Mouse (Mus musculus): ENCODE results near the gene Hacd2. TPM values are rescaled to one million over a fixed set of nuclear protein-coding genes. Genes with fewer than 3 reads are reported as not detected.

Gene Hacd2
- polyA plus RNA-seq, 1 experiment from 2014 or later, result 10.6 TPM

DNA sequence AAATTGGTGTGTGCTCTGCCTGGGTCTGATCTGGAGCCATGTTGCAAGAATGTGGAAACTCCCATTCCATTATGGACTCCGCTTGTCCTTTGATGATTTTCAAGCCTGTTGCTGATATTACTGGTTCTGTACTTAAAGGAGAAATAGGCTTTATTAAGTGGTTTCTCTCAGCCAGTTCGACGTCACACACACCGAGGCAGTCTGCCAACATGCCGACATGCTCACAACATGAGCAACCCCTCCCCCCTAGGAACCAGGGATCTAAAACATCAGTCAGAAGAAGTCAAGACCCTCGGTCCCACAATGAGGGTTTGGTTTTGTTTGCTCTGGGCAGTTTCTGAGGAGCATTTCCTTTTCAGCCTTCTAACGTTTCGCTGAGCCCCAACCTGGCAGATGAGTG, 86.9 kb downstream of the Hacd2 start:
- H3K27ac ChIP-seq, result no peak overlapping the region
- 86% methylated on average over 8 of the region's 8 CpGs for WGBS (ENCODE audit: missing documents)
- H3K4me3 ChIP-seq (ENCODE audit: inconsistent target), result no peak overlapping the region
- 0 out of 2 replicates have a peak, but pooled peaks cover 7% of the 10 kb centered on the region for H3K36me3 ChIP-seq (ENCODE audit: inconsistent target)
- no peaks in the 10 kb centered on the region for H3K79me2 ChIP-seq (ENCODE audit: inconsistent target)

DNA sequence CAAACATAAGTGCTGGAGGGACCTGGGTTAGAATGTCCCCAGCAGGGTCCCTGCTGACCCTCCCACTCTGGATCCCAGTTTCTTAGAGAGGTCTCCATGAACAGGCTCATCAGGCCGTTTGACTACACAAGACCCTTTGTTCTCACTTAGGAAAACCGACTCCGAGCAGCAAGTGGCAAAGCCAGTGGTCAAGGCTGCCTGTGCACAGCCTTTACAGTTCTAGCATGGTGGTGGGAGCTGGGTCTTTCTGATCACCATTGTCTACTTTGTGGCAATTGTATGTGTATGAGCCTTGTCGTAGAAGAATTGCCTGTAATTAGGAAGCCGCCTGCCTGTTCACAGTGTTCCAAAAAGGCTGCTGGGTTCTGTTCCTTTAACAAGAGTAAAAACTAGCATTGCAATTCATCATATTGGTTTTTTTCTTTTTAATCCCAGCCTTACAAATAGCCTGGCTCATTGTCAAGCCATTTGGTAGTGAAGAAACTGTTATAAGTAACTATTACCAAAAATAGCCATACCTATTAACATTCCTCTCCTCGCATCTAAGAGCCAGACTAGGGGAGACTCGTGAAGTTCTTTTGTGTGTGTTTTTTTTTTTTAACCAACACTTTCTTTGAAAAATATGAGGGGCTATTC, 87.5 kb downstream of the Hacd2 start:
- Histone ChIP-seq H3K36me3 (ENCODE audit: inconsistent target) (0 out of 2 replicates have a peak, but pooled peaks cover 7% of the 10 kb centered on the region), H3K27ac (no peak overlapping the region), H3K4me3 (ENCODE audit: inconsistent target) (no peak overlapping the region), H3K79me2 (ENCODE audit: inconsistent target) (no peaks in the 10 kb centered on the region)
- 91% methylated on average over 6 of the region's 7 CpGs for WGBS (ENCODE audit: missing documents)

DNA sequence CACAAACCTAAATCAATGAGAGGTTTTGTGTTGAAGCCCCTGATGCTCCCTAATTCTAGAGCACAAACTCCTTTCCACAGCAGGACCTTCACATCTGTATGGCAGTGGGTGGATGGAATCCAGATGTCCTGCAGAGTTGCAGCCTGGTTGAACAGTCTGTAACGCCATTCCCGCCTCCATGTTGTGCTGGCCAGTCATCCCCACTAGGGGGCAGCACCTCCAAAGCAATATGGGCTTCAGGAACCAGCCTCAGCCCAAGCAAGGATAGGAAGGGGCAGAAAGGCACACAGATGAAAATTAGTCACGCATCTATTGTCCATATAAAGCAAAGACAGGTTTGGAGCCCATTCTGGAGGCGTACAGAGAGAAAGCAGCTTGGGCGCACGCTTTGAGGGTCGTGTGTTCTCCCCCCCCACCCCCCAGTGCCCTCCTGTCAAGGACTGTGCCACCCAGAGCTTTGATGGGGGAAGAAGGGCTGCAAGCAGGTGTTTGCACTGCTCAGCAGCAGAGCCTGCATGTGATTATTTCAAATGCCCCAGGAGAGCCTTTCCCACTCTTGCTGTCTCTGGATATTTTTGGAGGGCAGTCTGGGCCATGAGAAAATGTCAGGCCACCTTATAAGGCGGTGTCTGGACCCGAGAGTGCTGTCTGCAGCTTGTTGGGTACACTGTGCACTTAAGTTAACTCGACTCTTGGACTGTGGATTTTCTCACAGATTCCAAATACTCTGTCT, 88.3 kb downstream of the Hacd2 start:
- Histone ChIP-seq H3K36me3 (ENCODE audit: inconsistent target) (0 out of 2 replicates have a peak, but pooled peaks cover 7% of the 10 kb centered on the region), H3K79me2 (ENCODE audit: inconsistent target) (no peaks in the 10 kb centered on the region), H3K4me3 (ENCODE audit: inconsistent target) (no peak overlapping the region), H3K27ac (no peak overlapping the region)
- 46% methylated on average over 10 of the region's 10 CpGs for WGBS (ENCODE audit: missing documents)

DNA sequence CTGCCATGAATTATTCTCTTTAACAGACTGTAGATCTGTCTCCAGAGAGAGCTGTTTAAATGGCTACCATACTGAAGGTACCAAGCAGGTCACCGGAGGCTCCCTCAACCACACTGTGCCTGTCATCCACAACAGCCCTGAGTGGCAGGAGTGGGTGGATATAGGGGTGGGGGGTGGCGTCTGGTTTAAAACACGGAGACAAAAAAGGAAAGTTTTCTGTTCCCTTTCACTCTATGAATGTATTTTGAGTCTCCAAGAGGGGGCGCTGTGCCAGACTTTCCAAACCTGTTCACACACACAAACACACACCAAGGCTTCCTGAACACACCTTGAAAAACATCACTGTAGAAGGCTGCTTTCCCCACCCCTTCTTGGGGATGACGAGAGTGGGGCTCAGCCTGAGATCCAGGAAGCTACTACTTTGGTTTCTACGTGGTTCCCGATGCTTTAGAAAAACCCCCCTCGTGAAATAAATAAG, 89.0 kb downstream of the Hacd2 start:
- Histone ChIP-seq H3K27ac (no peak overlapping the region), H3K79me2 (ENCODE audit: inconsistent target) (no peaks in the 10 kb centered on the region), H3K36me3 (ENCODE audit: inconsistent target) (0 out of 2 replicates have a peak, but pooled peaks cover 7% of the 10 kb centered on the region), H3K4me3 (ENCODE audit: inconsistent target) (no peak overlapping the region)
- WGBS (ENCODE audit: missing documents), result 70% methylated on average over 7 of the region's 8 CpGs

DNA sequence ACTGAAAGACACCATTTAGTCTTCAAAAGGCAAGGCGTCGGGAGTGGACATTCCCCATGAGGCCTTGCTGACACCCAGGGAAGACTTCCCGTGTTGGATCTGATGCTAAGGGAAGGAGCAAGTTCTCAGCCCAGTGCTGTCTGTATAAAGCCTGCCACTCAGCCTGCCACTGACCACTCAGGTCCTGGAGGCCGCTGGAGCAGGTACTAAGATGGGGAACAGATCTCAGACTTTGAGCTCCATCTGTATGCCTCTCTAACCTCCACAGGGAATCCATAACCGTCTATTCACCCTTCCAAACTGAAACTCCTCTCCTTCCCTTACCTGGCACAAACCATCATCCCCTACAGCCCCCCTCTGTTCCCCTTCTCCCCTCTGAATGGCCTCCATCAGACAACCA, 91.3 kb downstream of the Hacd2 start:
- no peak overlapping the region for H3K27ac ChIP-seq
- no peak overlapping the region for H3K4me3 ChIP-seq (ENCODE audit: inconsistent target)
- WGBS (ENCODE audit: missing documents), result 91% methylated on average over 5 of the region's 5 CpGs
- H3K36me3 ChIP-seq (ENCODE audit: inconsistent target), result no peaks in the 10 kb centered on the region
- no peaks in the 10 kb centered on the region for H3K79me2 ChIP-seq (ENCODE audit: inconsistent target)

DNA sequence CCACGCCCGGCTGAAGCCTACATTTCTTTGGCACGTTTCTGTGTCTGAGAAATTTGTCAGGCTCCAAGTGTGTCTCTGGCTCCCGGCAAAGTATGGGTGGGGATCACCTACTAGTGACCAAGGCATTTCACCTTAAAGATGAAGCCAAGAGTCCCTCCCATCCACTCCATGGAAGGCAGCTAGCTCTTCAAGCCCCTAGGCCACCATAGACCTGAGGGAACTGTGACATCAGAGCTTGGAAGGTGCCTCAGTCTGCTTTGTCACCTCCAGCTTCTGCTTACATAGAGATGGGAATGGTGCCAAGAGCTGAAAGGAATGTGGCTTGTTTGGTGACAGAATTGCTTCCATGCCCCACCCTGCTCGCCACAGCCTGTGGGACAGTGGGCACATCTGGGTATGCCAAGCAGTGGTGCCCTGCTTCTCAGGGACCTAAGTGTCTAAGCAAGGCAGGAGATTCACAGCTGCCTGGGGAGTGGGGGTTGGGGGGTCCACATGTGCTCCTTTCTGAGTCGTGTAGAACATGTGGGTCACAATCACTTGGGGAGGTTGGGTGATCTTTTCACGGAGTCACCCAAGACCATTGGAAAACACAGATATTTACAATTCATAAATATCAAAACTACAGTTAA, 94.2 kb downstream of the Hacd2 start:
- Histone ChIP-seq H3K79me2 (ENCODE audit: inconsistent target) (no peaks in the 10 kb centered on the region), H3K4me3 (ENCODE audit: inconsistent target) (no peak overlapping the region), H3K36me3 (ENCODE audit: inconsistent target) (no peaks in the 10 kb centered on the region), H3K27ac (no peak overlapping the region)
- WGBS (ENCODE audit: missing documents), result 78% methylated on average over 7 of the region's 7 CpGs

DNA sequence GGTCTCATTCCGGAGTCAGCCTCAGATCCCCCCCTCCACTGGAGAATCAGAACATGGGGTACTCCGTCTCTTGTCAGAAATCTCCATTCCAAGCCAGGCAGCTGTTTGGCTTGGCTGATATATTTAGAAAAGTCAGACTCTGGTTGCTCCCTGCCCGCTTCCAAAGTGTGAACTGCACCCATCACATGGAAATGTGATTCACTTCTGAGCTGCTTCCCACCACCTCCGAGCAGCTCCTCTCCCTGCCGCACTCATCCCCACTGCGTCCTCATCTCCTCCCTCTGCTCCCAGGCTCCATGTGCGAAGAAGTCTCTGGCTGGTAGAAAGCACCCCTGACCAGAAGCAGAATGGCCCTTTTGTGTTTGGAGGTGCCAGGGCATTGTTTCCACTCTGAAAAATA, 95.2 kb downstream of the Hacd2 start:
- H3K36me3 ChIP-seq (ENCODE audit: inconsistent target), result no peaks in the 10 kb centered on the region
- 86% methylated on average over 7 of the region's 7 CpGs for WGBS (ENCODE audit: missing documents)
- no peaks in the 10 kb centered on the region for H3K79me2 ChIP-seq (ENCODE audit: inconsistent target)
- H3K27ac ChIP-seq, result no peak overlapping the region
- H3K4me3 ChIP-seq (ENCODE audit: inconsistent target), result no peak overlapping the region

DNA sequence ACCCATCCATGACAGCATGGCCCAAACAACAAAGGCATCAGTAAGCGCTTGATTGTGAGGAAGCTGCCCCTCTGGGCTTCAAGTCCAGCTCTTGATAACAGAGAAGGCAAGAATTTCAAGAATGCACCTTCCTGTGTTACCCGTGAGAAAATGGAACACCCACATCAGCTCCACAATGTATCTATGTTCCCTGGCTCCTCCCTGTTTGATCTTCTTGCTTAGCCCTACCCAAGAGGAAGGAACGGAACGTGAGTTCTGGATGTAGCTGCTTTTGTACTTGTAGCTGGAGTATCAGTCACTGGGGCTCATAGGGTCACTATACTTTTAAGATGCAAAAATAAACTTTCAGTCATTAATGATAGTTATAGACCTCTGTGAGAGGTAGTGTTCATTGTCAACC, 98.4 kb downstream of the Hacd2 start:
- Histone ChIP-seq H3K79me2 (ENCODE audit: inconsistent target) (no peaks in the 10 kb centered on the region), H3K36me3 (ENCODE audit: inconsistent target) (no peaks in the 10 kb centered on the region), H3K27ac (no peak overlapping the region), H3K4me3 (ENCODE audit: inconsistent target) (no peak overlapping the region)
- WGBS (ENCODE audit: missing documents), result 86% methylated on average over 4 of the region's 4 CpGs

DNA sequence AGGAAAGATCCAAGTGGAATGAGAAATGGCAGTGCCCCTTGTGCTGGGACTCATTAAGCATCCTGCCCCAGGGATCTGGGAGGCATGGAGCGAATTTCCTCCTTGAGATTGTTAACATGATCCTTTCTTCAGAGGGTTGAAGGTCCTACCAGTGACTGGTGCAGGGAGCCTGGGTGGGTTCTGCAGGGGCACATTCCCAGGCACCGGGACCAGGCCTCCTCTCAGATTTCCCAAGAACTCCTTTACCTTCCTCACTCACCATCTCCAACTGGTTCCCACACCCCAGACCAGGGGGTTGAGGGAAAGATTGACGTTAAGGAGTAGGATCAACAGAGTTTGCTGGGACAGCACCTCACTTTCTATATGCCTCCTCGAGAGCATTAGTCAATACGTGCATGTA, 105.0 kb downstream of the Hacd2 start:
- H3K4me3 ChIP-seq (ENCODE audit: inconsistent target), result no peak overlapping the region
- no peaks in the 10 kb centered on the region for H3K79me2 ChIP-seq (ENCODE audit: inconsistent target)
- no peaks in the 10 kb centered on the region for H3K36me3 ChIP-seq (ENCODE audit: inconsistent target)
- H3K27ac ChIP-seq, result no peak overlapping the region
- 87% methylated on average over 5 of the region's 5 CpGs for WGBS (ENCODE audit: missing documents)

DNA sequence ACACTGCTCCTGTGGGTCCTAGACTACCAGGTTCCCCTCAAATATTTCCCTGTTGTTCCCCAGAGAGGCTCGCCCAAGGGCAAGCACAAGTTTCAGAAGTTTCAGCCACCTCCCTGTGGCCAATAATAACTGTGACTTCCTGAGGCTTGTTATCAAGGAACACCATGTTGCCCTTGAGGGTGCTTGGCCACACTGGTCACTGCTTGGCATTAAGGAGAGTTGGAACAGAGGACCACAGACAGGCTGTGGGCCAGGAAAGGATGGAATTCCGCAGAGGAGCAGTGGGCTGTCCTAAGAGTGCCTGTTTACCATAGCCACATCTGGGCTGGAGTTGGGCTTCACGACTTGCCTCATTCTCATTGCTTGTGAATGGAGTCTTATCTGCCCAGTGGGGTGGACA, 107.9 kb downstream of the Hacd2 start:
- no peak overlapping the region for H3K27ac ChIP-seq
- no peaks in the 10 kb centered on the region for H3K36me3 ChIP-seq (ENCODE audit: inconsistent target)
- WGBS (ENCODE audit: missing documents), result 80% methylated on average over 3 of the region's 3 CpGs
- no peaks in the 10 kb centered on the region for H3K79me2 ChIP-seq (ENCODE audit: inconsistent target)
- H3K4me3 ChIP-seq (ENCODE audit: inconsistent target), result no peak overlapping the region

DNA sequence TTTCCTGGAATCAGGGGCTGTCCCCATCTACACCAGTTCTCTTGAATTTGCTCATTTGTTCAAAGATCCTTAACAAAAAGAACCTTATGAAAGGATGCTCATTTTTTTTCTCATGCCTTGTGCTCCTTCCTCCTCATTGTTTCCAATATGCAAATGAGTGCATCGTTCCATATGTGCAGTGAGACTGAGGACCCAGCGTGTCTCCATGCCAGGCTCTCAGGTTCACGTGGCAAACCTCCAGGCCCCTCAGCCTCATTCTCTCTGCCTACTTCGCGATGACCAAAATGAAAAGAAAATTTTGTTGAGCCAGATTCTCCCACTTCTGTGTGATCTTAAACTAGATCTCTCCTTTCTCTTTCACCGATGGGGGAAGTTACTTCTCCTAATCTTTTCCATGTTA, 117.2 kb downstream of the Hacd2 start:
- H3K79me2 ChIP-seq (ENCODE audit: inconsistent target), result no peaks in the 10 kb centered on the region
- no peak overlapping the region for H3K4me3 ChIP-seq (ENCODE audit: inconsistent target)
- H3K36me3 ChIP-seq (ENCODE audit: inconsistent target), result no peaks in the 10 kb centered on the region
- no peak overlapping the region for H3K27ac ChIP-seq
- 88% methylated on average over 6 of the region's 6 CpGs for WGBS (ENCODE audit: missing documents)

DNA sequence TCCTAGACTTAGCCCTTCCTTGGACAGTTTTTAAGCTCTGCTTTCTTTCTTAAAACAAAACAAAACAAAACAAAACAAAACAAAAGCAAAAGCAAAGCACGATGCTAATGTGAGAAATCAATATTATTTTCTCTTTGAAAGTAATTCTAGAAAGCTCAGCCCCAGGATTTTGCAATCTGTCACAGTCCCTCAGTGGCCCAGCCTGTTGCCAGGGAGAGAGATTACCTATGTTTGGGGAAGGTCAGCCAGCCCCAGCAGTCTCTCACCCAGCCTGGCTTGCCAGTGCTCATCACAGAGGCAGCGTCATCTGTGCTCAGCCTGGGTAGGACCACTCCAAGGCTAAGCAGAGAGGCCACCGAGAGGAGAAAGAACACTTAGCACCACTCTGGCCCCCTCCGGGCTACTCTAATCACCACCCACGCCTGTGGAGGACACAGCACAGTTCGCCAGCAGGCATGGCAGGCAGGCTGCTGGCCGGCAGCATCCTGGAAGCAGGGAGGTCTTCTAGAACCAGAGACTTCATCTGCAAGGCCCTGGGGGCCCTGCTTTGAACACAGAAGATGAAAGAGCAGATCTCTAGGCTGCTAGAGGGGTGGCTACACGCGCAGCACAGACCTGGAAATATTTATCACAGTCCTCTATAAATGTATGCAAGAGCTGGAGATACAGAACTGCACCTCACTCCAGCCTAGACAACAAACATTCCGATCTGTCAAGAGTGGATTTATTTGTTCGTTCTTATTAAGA, 117.8 kb downstream of the Hacd2 start:
- 71% methylated on average over 11 of the region's 11 CpGs for WGBS (ENCODE audit: missing documents)
- Histone ChIP-seq H3K36me3 (ENCODE audit: inconsistent target) (no peaks in the 10 kb centered on the region), H3K4me3 (ENCODE audit: inconsistent target) (no peak overlapping the region), H3K27ac (no peak overlapping the region), H3K79me2 (ENCODE audit: inconsistent target) (no peaks in the 10 kb centered on the region)

DNA sequence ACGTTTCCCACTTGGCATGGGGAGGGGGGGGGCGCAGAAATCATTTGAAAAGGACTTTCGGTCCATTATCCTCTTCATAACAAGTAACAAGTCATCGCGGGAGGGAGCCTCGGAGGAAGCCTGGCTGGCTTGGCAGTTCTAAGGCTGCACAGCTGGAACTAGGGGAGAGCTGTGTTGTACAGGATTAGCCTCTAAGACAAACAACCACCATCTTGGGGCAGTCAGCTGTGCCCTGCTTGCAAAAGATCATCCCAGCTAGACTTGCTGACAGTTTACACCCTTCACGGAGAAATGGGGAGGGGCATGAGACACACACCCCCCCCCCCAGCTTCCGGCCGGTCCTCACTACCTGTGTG, 118.4 kb downstream of the Hacd2 start:
- H3K27ac ChIP-seq, result no peak overlapping the region
- 78% methylated on average over 9 of the region's 9 CpGs for WGBS (ENCODE audit: missing documents)
- H3K79me2 ChIP-seq (ENCODE audit: inconsistent target), result no peaks in the 10 kb centered on the region

DNA sequence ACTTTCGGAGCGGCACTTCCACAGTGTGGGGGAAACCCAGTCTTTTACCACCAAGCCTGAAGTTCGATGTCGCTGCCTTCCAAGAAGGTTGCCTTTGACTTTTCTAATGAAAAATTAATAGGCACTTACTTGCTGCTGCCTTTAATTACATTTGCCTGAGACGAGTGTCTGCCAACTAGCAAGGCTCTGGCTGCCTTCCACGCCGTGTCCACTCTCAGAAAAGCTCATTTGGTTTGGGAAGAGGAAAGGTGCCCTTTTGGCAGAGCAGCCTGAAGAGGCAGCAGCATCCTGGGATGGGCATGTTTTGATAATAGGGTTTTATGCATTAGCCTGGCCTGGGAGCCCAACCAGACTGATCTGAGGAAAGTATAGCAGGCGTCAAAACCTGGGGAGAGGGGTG, 119.6 kb downstream of the Hacd2 start:
- no peak overlapping the region for H3K27ac ChIP-seq
- H3K36me3 ChIP-seq (ENCODE audit: inconsistent target), result no peaks in the 10 kb centered on the region
- no peaks in the 10 kb centered on the region for H3K79me2 ChIP-seq (ENCODE audit: inconsistent target)
- no peak overlapping the region for H3K4me3 ChIP-seq (ENCODE audit: inconsistent target)
- 88% methylated on average over 7 of the region's 8 CpGs for WGBS (ENCODE audit: missing documents)

More for the DNA sequence above, 118.4 kb downstream of the Hacd2 start:
- Histone ChIP-seq H3K4me3 (ENCODE audit: inconsistent target) (no peak overlapping the region), H3K36me3 (ENCODE audit: inconsistent target) (no peaks in the 10 kb centered on the region)
